Mouse (Mus musculus) liver, adult 2 months (tissue): ENCODE data around the gene Prkcd.

Experiments used
- CTCF ChIP-seq: fragments of 200-500 bp; IDR thresholded peaks from 2 replicates; pipeline ENCODE4 v1.5.1; 2011; ENCODE audit warnings: low read depth, low read length, control low read depth
- POLR2A ChIP-seq: fragments of 200-500 bp; IDR thresholded peaks from 2 replicates; pipeline ENCODE4 v1.6.1; 2011; ENCODE audit warnings: low read length, control low read depth; ENCODE audit not compliant: insufficient read depth; ENCODE audit errors: extremely low read depth

DNA sequence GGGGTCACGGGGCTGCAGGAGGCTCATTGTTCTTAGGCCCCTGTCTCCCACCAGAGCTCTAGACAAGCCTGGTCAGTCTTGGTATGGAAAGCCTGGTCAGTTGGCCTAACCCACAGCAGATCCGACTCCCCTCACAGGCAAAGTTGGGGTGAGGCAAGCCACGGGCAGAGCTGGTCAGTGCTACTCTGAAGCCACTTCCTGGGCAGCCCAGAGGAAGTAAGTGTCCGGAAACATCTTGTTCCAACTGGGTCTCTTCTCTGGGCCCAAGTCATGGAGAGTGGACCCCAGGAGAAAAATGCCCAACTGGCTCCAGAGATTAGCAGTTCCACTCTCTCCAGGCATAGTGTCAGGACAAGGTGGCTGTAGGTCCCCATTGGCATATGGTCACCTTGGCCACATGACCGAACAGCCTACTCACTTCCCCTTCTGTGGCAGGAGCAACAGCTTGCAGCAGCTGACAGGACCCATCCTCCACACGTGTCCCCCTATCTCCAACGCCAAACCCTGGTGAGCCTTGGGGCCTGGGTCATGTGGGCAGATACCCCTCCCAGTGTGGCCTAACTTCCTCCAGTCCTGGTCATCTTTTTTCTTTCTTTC is 5.9 kb downstream of the Prkcd start:
- TF ChIP-seq CTCF: no peak
- no peak for TF ChIP-seq POLR2A
